Mouse (Mus musculus) spleen, adult 12 weeks (tissue): ENCODE data around the gene Sec22a.

Experiments used
- DNase-seq: peaks from one replicate; pipeline ENCODE4 v3.0.0; 2022; ENCODE audit warnings: low spot score

The Sec22a gene

DNA sequence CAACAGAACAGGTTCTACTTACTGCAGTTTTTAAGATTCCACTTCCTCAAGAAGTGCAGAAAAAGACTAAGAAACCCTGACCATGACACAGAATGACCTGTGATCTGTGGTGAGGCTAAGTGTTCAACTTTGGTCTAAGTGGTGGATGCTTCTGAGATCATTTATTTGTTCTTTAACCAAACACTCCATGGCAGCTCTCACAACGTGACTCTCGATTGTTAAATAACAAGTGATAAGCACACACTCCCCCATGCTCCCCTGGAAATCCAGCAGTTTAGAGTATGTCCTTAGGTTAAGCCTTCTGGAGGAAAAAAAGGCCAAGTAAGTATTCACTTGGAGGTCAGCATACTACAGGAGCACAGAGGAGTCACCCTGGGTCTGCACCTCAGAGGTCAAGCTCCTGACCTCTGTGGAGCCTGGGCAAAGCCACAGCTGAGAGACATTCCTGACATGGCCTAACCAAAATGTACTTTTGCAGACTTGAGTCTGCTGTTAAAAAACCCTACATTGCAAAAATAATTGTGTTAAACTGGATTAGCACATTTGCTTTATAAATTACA is 53.1 kb downstream of the Sec22a start:
- DNase-seq: no peak

DNA sequence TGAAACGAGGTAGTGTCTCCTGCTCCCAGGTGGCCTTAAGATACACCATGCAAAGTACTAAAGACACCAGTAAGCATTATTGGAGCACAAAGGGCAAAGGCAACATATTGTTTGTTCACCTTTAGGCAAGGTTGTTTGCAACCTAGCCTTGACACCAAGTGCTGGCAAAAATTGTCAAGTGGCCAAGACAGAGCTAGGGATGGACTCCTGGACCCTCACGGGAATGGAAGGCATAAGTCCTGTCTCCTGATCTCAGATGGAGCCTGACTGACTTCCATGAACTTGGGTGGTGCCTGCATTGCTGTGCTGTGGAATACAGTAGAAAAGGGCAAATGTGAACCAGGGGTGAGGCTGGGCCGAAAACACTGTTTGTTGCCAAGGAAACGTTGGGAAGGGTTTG is 54.1 kb downstream of the Sec22a start:
- DNase-seq: no peak

DNA sequence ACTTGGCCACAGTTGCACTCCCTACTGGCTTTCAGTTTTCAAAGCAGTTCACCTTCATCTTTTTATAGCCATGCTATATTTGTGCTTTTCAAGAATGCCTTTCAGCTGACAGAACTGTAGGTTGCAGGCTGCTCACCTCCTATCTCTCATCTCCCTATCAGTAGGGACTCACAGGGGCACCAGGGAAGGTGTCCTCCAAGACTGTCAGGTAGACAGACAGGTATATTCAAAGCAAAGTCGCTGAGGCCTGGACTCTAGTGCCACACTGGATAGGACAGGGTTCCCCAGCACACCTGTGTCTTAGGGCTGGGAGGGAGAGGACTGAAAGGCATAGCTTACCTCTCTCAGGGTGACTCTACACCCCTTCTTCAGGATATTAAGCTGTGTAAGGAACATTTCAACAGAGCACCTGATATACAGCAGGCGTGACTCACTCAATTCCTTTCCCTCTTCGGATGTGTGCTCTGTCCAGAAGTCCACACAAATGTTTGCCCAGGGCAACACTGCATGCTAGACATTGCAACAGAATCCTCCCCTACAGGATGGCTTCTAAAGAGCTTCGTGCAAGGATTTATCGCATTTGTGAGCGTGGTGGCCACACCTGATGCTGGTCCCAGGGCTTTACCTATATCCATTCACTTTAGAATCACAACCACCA is 55.1 kb downstream of the Sec22a start:
- DNase-seq: no peak

DNA sequence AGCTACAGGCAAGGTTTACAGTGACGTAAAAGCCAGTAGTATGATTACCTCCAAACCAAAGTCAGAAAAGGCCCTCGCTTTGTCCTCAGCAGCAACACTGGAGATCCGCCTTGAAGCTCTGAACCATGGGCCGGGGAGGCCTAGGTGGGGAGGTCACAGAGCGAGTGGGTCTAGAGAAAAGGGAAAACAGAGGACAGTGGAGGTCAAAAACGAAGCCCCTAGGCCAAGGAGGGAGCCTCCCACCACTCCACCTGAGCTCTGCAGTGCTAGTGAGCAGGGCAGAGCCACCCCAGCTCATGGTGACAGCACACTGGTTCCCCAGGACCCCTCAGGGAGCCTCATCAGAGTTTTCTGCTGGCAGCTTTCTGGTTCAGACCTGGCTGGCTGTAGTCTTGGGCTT is 55.7 kb downstream of the Sec22a start:
- no peak for DNase-seq

DNA sequence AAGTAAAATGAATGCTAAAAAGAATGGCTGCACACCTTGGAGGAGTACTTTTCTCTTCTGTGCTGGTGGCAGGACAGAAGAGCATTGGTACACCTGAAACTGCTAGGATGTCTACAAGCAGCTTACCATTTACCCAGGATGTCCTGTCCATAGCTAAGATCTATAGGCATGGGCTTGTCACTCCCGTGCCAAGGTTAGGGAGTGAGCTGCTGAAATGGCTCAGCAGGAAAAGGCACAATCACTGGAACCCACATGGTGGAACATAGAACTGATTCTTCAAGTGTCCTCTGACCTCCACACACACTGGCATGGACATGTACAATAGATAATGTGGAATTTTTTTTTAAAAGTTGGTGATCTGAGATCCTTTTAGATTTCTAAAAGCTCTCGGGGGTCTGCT is 56.4 kb downstream of the Sec22a start:
- no peak for DNase-seq

GRCm38 (mm10) chr16:35306631-35307030 is 57.1 kb downstream of the Sec22a start:
- no peak for DNase-seq

DNA sequence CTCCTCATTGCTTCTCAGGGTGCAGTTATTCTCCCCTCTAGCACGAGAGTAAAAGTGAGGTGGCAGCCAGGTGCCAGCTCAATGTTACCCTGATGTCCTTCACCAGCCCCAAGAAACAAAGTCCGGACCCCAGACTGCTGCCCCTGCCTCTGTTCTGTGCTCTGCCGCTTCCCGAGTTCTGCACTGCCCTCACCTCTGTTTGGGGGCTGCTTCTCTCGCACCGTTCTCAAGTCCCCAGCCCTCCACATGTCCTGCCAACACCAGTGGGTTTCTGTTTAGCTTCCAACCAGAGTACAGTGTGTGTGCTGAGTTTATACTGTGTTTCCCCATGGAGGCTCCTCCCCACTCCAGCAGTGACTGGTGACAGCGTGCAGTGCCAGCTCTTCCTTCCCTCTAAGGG is 58.5 kb downstream of the Sec22a start:
- DNase-seq: no peak

DNA sequence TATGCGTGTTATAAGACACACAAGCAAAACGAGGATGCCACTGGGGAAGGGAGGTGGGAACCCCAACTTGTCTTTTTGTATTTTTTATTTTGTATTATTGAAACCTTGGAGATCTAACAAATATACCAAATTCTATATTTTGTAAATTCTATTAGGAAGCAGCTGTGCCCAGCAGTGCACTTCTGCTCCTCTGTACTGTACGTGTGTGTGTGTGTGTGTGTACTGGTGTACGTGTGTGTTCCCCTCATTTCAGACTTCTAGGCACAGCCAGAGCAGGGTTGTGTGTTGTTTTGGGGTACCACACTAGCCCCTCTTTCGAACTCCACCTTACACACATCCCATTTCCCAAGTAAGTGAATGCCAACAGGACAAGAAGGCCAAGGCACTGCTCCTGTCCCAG is 59.3 kb downstream of the Sec22a start:
- no peak for DNase-seq

DNA sequence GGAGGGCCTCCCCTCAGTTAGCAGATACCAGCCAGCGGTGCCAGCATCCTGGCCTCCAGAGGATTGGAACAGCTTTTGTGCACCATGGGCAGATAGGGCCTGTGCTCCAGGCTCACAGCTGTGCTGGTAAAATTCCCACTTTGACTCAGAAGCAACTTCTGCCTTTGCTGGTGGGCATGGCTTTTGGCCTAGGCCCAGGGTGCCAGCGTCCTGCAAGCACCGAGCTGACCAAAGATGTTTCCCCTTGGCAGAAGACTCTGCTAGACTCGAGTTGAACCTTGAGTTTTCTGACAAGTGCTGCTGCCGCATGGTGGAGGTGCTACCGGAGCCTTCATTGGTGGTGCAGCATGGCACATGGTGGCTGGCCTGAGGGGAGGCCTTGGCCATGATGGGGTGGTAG is 60.0 kb downstream of the Sec22a start:
- DNase-seq: no peak

DNA sequence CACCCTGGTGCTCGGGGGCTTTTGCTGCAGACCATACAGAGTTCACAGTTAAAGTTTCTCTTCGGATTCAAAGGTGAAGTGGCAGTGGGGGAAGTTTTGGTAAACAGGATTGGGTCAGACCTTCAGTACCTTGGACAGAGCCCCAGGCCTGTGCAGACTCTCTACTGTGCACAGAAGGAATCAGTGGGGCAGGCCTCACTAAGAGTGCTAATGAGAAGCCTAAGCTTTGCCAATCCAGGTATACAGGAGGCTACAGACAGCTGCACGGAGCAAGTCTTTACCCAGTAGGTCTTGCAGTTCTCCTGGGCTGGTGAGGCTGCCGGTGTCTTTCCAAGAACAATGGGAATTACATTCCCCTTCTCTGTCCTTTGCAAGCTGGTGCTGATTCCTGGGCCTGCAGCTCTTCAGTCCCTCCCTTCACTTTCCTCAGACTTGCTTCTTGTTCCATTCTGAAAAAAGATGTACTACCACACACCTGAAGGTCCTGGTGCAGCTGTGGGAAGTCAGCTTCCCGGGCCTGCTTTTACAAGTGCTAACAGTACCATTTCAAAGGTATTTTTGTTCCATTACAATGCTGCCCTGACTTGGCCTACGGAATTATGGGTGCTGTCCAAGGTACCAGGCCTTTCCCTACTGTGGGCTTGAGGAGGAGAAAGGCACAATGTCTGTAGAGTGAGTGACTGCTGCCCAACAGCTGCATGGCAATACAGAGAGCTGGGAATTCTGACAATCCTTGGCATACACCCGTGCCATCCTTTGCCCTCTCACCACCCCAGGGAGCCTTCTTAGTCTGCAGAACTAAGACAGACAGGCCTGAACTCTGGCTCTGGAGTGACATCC is 61.1 kb downstream of the Sec22a start:
- DNase-seq: no peak

GRCm38 (mm10) chr16:35300156-35300555 is 63.6 kb downstream of the Sec22a start:
- no peak for DNase-seq

DNA sequence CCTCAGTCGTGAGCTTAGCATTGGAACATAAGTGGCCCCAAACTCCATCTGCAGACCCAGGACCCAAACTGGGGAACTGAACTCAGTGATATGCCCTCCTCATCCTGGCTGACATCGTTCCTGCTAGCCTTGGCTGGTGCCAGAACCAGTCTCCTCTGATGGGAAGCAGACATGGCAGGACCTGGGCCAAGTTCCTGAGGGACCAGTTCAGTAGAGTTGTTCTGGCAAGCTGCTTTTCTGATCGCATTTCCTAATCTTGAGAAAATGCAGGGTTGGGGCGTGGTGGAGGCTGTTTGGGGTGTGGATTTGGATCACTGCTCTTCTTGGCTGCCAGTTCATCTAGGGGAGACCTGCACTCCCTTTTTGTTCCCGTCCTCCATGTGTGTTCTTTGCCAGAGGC is 65.9 kb downstream of the Sec22a start:
- no peak for DNase-seq

- no peak for DNase-seq
These were observed 76.5 kb downstream of the Sec22a start for GRCm38 (mm10) chr16:35287244-35287643.

GRCm38 (mm10) chr16:35285821-35286220 is 77.9 kb downstream of the Sec22a start:
- DNase-seq: no peak

DNA sequence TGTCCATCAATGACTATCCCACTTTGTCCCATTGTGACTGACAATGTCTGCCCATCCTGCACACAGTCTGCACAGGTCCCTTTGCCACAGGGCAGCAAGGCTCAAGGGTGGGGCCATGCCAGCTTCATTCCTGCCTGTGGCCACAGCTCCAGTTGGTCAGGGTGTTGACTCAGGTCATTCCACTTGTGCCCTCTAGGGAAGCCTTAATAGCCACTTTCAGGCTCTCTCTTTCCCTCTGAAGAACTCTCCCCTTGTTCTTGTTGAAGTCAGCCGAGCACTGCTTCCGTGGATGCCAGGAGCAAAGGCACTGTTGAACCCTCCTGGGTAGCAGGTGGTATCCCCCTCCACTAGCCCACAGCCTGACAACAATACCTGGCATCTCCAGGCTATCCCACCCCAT is 81.3 kb downstream of the Sec22a start:
- no peak for DNase-seq

DNA sequence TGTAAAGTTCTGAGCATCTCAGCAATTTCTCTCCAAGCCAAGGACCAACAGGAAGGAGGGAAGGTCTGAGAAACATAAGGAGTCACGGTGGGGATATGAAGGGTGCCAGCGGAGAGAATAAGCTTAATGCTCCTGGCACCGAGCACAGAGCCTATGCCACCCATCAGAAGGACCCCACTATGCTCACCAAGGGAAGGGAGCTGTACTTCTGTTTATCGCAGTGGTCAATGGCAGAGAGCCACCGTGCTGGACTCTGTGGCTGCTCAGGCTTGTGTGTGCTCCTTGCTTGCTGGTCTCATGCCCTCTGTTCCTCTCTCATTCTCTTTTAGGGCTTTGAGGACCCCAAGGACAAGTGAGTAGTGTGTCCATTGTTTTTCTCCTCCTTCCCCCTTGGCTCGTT is 85.6 kb downstream of the Sec22a start:
- no peak for DNase-seq

DNA sequence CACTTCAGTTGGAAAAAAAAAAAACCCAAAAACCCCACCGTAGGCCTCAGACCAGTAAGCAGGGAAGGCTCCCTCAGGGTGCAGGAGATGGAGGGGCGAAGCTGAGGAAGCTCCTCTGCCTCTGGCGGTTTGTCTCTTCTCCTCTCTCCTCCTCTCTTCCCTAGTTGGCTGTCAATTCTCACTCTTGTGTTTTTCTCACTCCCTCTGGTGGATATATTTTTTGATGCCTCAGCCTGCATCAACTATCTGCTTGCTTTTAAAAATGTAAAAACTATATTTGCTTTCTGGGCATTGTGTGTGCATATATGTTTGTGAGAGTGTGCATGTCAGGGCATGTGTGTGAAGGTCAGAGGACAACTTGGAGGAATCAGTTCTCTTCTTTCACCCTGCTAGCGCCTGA is 91.3 kb downstream of the Sec22a start:
- DNase-seq: no peak

GRCm38 (mm10) chr16:35271572-35271971 is 92.1 kb downstream of the Sec22a start:
- no peak for DNase-seq

DNA sequence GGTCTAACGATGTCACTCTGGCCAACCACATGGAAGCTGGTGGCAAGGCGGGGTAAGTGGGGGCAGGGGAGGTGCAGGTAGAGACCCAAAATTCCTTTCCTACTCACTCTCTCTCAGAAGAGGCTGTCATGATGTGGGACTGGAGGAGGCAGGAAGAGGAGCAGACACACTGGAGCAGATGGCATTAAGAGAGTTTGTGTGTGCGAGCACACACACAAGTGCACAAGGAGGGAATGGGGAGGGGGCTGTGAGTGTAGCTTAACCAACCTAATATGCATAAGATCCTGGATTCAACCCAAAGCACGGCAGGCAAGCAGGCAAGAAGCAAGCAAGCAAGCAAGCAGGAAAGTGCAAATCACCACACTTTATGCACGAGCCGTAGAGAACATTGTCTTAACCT is 92.8 kb downstream of the Sec22a start:
- no peak for DNase-seq

DNA sequence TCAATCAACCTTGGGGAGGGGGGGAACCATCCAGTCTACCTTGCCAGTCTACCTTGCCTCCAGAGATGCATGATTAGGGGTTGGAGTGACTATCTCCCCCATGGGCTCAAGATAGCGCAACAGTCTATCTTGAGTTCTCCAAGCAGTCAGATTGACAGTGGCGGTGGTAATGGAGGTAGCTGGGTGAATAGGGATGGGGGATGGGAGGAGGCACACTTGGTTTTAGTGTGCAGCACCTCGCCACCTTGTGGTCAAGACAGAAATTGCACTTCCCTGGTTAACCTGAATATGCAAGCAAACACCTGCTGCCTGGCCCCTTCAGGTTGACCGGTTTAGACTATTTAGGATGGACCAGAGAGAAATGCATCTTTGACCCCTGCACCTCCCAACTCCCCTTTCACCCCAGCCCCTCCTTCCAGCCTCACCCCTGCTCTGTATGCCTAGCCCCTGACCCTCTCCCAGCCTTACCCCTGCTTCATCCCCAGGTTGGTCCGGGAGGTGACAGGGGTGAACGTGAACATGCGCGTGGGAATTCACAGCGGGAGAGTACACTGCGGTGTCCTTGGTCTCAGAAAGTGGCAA is 93.3 kb downstream of the Sec22a start:
- DNase-seq: peak; percentile 29
